Mouse (Mus musculus) intestine, embryonic 14.5 days (tissue): ENCODE results near the gene Hrh2. TPM values are rescaled to one million over a fixed set of nuclear protein-coding genes. Genes with fewer than 3 reads are reported as not detected.

Experiments
- ATAC-seq: fragments of 200-750 bp; cut with Nextera tagmentation; replicated peaks from 2 replicates; pipeline ENCODE4 v1.8.0; 2017; ENCODE audit warnings: low read depth, moderate number of reproducible peaks, moderate TSS enrichment, moderate library complexity; ENCODE audit not compliant: low FRiP score, low TSS enrichment
- DNase-seq: peaks from one replicate; pipeline ENCODE4 v3.0.0-alpha.2; 2018; ENCODE audit warnings: low spot score
- H3K27ac ChIP-seq: fragments of 300-500 bp; sonication (generic); 2 replicates; pipeline ENCODE4 v1.5.1; 2014; ENCODE audit warnings: low read depth, mild to moderate bottlenecking, control low read depth
- H3K27me3 ChIP-seq: fragments of 300-500 bp; sonication (generic); replicated peaks from 2 replicates; pipeline ENCODE4 v1.6.1; 2014; ENCODE audit warnings: low read length, control low read depth; ENCODE audit not compliant: control insufficient read depth, insufficient read depth
- H3K36me3 ChIP-seq: fragments of 300-500 bp; sonication (generic); 2 replicates; pipeline ENCODE4 v1.6.1; 2014; ENCODE audit warnings: low read length, control low read depth; ENCODE audit not compliant: control insufficient read depth, insufficient read depth
- H3K4me1 ChIP-seq: fragments of 300-500 bp; sonication (generic); replicated peaks from 2 replicates; pipeline ENCODE4 v1.6.1; 2014; ENCODE audit warnings: low read length, control low read depth, mixed read lengths; ENCODE audit not compliant: control insufficient read depth, insufficient read depth
- H3K4me2 ChIP-seq: fragments of 300-500 bp; sonication (generic); 2 replicates; pipeline ENCODE4 v1.6.1; 2014; ENCODE audit warnings: low read length
- H3K4me3 ChIP-seq: fragments of 300-500 bp; sonication (generic); 2 replicates; pipeline ENCODE4 v1.5.1; 2014; ENCODE audit warnings: low read depth, low read length, control low read depth, mixed read lengths
- H3K9ac ChIP-seq: fragments of 300-500 bp; sonication (generic); 2 replicates; pipeline ENCODE4 v1.6.1; 2014; ENCODE audit warnings: mild to moderate bottlenecking, low read length
- H3K9me3 ChIP-seq: fragments of 300-500 bp; sonication (generic); 2 replicates; pipeline ENCODE4 v1.6.1; 2016; ENCODE audit warnings: low read length, control low read depth; ENCODE audit not compliant: control insufficient read depth
- WGBS: fragments of 180-500 bp; shearing (Covaris S2); extraction: QIAGEN DNeasy Blood & Tissue Kit; methylation state at CpG from one replicate; pipeline ENCODE4 v1.1.7; 2014; 5-methylcytosine and 5-hydroxymethylcytosine counted together
- polyA plus RNA-seq: library from polyadenylated mRNA; unstranded; fragments of >200 nt; fragmentation: Nextera tagmentation; extraction: Ambion mirVana; gene quantifications from 2 replicates; pipeline ENCODE4 v1.2.1, GENCODE M21; 2014

The Hrh2 gene
- polyA plus RNA-seq, 1 experiment from 2014 or later: 0.16 TPM

DNA sequence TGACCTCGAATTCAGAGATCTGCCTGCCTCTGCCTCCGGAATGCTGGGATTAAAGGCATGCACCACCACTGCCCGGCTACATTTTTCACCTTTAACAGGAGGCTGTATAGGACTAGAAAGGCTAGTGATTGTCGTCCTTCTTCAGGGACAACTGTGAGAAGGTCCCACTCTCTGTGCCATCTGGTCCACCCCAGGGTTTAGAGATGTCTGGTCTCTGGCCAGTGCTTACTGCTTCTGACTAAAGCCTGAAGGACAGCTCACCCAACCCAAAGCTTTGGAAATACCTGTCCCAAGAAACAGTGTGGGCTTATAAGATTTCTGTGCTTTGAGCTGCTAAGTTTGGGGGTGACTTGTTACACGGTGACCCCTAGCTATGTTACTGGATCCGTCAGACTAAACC is 21.6 kb upstream of the Hrh2 start:
- WGBS: 89% methylated on average over 6 of the region's 6 CpGs

DNA sequence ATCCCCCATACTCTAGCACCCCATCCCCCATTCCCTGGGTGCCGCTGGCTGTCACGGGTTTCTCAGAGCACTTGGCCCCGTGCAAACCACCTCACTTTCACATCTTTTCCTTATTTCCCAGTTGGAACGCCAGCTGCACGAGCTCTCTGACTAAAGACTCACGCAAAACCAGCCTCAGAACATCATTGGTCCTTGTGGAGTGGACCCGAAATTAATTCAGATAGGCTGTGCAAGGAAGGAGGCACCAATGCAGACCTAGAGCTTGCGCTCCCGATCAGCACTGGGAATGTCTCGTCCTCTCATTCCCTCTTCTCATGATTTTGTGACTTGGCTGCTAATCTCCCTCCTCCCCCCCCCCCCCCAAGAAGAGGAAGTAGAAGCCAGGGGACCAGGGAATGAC is 20.6 kb upstream of the Hrh2 start:
- ATAC-seq: no peak
- Histone ChIP-seq H3K4me1 (no peaks in the 10 kb centered on the region), H3K9me3 (0 out of 2 replicates have a peak, but pooled peaks cover 3% of the 10 kb centered on the region), H3K4me2 (no peak overlapping the region), H3K9ac (no peak overlapping the region), H3K36me3 (no peaks in the 10 kb centered on the region), H3K4me3 (no peak overlapping the region), H3K27me3 (no peaks in the 10 kb centered on the region), H3K27ac (no peak overlapping the region)
- no peak for DNase-seq
- WGBS: 76% methylated on average over 10 of the region's 10 CpGs

More for the DNA sequence above, 21.6 kb upstream of the Hrh2 start:
- Histone ChIP-seq H3K36me3 (no peaks in the 10 kb centered on the region), H3K27ac (no peak overlapping the region), H3K4me1 (no peaks in the 10 kb centered on the region), H3K9me3 (0 out of 2 replicates have a peak, but pooled peaks cover 3% of the 10 kb centered on the region), H3K9ac (no peak overlapping the region), H3K4me2 (no peak overlapping the region), H3K27me3 (no peaks in the 10 kb centered on the region), H3K4me3 (no peak overlapping the region)
- ATAC-seq (no peak), DNase-seq (no peak)

DNA sequence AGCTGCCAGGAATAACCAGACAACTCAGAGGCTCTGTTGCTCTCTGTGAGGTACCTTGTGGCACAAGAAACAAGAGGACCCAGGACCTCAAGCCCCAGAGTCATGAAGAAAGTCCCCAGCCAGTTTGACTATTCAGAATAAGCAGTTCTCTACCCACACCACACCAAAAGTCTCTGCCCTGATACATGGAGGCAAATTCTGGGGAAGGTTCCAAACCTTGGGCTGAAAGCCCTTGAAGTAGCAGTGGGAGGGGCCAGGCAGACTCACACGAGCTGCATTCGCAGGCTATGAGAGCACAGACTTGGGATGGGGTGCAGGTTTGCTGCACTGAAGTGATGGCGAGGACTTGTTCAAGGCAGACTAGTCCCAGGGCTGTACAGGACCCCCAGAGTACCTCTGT is 20.2 kb upstream of the Hrh2 start:
- no peak overlapping the region for H3K4me3 ChIP-seq
- no peak overlapping the region for H3K27ac ChIP-seq
- H3K9ac ChIP-seq: no peak overlapping the region
- whole genome bisulfite sequencing: 55% methylated on average over 3 of the region's 3 CpGs
- DNase-seq (no peak), ATAC-seq (no peak)
- H3K36me3 ChIP-seq: no peaks in the 10 kb centered on the region
- H3K27me3 ChIP-seq: no peaks in the 10 kb centered on the region
- no peaks in the 10 kb centered on the region for H3K4me1 ChIP-seq
- no peak overlapping the region for H3K4me2 ChIP-seq
- H3K9me3 ChIP-seq: 0 out of 2 replicates have a peak, but pooled peaks cover 3% of the 10 kb centered on the region

DNA sequence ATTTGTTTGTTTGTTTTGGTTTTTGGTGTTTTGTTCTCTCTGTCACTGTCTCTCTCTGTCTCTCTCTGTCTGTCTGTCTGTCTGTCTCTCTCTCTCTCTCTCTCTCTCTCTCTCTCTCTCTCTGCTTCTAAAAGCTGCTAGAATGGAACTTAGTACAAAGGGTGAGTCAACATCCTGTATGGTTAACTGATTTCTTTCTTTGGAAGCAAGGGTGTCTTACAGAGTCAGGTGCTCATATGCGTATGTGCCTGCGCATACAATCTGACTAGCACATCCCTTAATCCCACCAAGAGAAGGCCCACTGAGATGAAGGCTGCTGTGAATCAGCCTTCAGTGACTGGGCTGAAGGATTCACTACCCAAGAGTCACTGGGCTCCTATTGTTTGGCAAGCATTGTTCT is 18.0 kb upstream of the Hrh2 start:
- Histone ChIP-seq H3K27me3 (no peaks in the 10 kb centered on the region), H3K9ac (no peak overlapping the region), H3K9me3 (0 out of 2 replicates have a peak, but pooled peaks cover 3% of the 10 kb centered on the region), H3K4me1 (no peaks in the 10 kb centered on the region), H3K36me3 (no peaks in the 10 kb centered on the region), H3K27ac (no peak overlapping the region), H3K4me2 (no peak overlapping the region), H3K4me3 (no peak overlapping the region)
- WGBS: 96% methylated on average over 2 of the region's 2 CpGs
- DNase-seq (no peak), ATAC-seq (no peak)

DNA sequence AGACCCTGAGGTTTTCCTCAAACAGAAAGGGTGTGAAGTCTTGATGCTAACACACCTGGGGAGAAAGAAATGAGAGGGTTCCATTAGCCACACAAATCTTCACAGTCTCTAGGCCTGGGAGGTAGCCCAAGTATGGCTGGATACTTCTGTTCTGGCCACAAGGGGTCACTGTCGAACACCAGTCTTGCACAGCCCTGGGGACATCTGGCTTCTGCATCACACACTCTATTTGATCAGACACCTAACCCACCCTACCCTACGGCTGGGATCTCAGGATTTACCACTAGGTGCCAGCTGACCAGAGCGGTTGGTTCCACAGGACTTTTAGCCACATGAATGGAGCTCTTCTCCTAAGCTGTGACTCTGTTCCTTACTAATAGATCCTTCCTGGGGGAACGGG is 17.2 kb upstream of the Hrh2 start:
- Histone ChIP-seq H3K4me2 (no peak overlapping the region), H3K36me3 (no peaks in the 10 kb centered on the region), H3K4me3 (no peak overlapping the region), H3K9ac (no peak overlapping the region), H3K9me3 (0 out of 2 replicates have a peak, but pooled peaks cover 3% of the 10 kb centered on the region), H3K4me1 (no peaks in the 10 kb centered on the region), H3K27ac (no peak overlapping the region), H3K27me3 (no peaks in the 10 kb centered on the region)
- ATAC-seq (no peak), DNase-seq (no peak)
- 86% methylated on average over 4 of the region's 4 CpGs for WGBS

DNA sequence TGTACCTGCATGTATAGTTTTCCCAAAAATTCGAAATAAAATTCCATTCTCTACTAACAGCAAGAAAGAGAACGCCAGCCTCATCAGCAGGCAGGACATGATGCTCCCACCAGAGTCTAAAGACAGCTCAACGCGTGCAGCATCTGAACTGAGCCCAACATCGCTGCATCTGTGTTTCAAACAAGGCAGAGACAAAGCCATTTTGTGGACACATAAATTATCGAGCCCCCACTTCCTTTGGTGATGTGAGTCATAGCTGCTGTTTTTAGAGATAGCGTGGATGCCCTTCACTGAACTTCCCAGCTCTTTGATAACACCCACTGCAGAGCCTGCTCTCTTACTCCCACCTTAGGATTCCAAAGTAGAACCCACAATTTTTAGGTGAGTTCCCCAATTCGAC is 16.5 kb upstream of the Hrh2 start:
- DNase-seq (no peak), ATAC-seq (no peak)
- H3K4me1 ChIP-seq: no peaks in the 10 kb centered on the region
- H3K4me2 ChIP-seq: no peak overlapping the region
- H3K36me3 ChIP-seq: no peaks in the 10 kb centered on the region
- no peaks in the 10 kb centered on the region for H3K27me3 ChIP-seq
- H3K9me3 ChIP-seq: 0 out of 2 replicates have a peak, but pooled peaks cover 3% of the 10 kb centered on the region
- no peak overlapping the region for H3K9ac ChIP-seq
- 80% methylated on average over 8 of the region's 8 CpGs for WGBS
- H3K4me3 ChIP-seq: no peak overlapping the region
- H3K27ac ChIP-seq: no peak overlapping the region

DNA sequence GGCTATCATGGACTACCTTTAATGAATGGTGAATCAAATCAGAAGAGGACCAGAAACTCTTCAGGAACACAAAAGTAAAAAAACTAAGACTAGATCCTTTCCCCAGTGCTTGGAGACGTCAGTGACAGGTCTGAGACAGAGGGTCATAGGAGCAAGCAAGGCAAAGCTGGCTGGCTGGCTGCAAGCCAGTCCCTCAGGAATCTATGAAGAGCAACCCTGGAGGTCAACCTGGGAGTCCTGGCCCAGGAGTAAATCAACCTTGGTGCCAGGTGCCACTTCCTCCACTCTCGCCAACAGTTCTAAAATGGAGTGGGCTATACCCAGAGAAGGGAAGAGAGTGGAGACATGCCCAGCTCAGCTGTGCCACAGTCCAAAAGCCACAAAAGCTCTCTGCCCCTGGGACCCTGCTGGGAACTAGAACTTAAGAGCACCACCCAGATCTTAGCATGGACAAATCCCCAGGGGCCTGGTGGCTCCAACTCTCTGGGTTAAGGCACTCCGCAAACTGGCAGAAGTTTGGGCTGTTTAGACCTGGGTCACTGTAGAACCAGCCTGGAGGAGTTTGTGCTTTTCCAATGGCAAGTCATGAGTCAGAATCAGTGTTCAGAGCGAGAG is 15.4 kb upstream of the Hrh2 start:
- DNase-seq (no peak), ATAC-seq (no peak)
- Histone ChIP-seq H3K9me3 (0 out of 2 replicates have a peak, but pooled peaks cover 3% of the 10 kb centered on the region), H3K4me1 (no peaks in the 10 kb centered on the region), H3K36me3 (no peaks in the 10 kb centered on the region), H3K4me2 (no peak overlapping the region), H3K4me3 (no peak overlapping the region), H3K9ac (no peak overlapping the region), H3K27ac (no peak overlapping the region), H3K27me3 (no peaks in the 10 kb centered on the region)
- 73% methylated on average over 4 of the region's 4 CpGs for WGBS

DNA sequence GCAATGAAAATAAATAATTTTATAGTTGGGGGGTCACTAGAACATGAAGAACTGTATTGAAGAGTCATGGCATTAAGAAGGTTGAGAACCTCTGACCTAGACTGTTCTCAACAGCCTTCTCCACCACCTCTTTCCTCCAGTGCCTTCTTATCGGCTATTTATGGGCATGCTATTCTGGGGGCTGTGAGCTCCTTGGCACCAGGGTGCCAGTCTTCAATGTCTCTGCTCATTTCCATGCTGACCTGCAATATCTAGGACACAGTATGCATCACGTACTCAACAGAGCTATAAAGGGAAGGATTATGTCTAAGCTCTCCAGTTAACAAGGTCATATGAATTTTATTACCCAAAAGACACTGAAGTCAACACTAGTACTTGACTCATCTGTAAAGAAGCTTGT is 14.6 kb upstream of the Hrh2 start:
- Histone ChIP-seq H3K9me3 (0 out of 2 replicates have a peak, but pooled peaks cover 3% of the 10 kb centered on the region), H3K36me3 (no peaks in the 10 kb centered on the region), H3K27ac (no peak overlapping the region), H3K4me2 (no peak overlapping the region), H3K27me3 (no peaks in the 10 kb centered on the region), H3K4me3 (no peak overlapping the region), H3K9ac (no peak overlapping the region), H3K4me1 (no peaks in the 10 kb centered on the region)
- ATAC-seq (no peak), DNase-seq (no peak)
- WGBS: 84% methylated on average over 2 of the region's 2 CpGs

DNA sequence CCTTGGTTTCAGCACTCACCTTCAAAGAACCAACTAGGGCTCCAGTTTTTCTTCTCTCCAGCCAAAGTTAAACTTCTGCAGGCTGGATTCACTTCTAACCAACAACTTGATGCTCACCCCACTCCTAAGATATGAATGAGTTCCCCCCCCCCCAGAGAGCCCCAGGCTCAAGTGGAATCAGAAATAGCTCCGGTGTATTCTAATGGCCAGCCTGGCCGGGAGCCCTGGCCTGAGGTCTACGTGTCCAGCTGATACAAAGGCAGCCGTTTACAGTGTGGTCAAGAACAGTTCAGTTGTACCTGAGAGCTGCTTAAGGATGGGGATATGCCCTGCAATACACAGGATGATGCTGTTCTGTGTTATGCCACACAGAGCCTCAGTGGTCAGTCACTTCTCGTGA is 13.3 kb upstream of the Hrh2 start:
- 0 out of 2 replicates have a peak, but pooled peaks cover 3% of the 10 kb centered on the region for H3K9me3 ChIP-seq
- WGBS: 49% methylated on average over 5 of the region's 5 CpGs
- ATAC-seq: no peak

More for the DNA sequence above, 13.3 kb upstream of the Hrh2 start:
- no peak for DNase-seq
- Histone ChIP-seq H3K4me3 (no peak overlapping the region), H3K27me3 (no peaks in the 10 kb centered on the region), H3K4me1 (no peaks in the 10 kb centered on the region), H3K36me3 (no peaks in the 10 kb centered on the region), H3K27ac (no peak overlapping the region), H3K4me2 (no peak overlapping the region), H3K9ac (no peak overlapping the region)
